Mouse (Mus musculus) left cerebral cortex, adult 9 months (tissue): ENCODE data around the gene 4921517D22Rik.

Source experiments
- DNase-seq, 2 experiments: peaks; one replicate each; pipeline ENCODE4 v3.0.0; 2022; ENCODE audit warnings: low spot score in 2 of 2

4921517D22Rik gene

GRCm38 (mm10) chr13:59661387-59661786 is 32.5 kb downstream of the 4921517D22Rik start:
- no peak for DNase-seq

- DNase-seq: no peak
These were observed 33.5 kb downstream of the 4921517D22Rik start for GRCm38 (mm10) chr13:59660371-59660770.

GRCm38 (mm10) chr13:59657781-59658180 is 36.1 kb downstream of the 4921517D22Rik start:
- no peak for DNase-seq

- no peak for DNase-seq
These were observed 36.9 kb downstream of the 4921517D22Rik start for GRCm38 (mm10) chr13:59656975-59657388.

- peak; percentile 39 for DNase-seq
These were observed 37.5 kb downstream of the 4921517D22Rik start for GRCm38 (mm10) chr13:59656316-59656832.

GRCm38 (mm10) chr13:59655718-59656315 is 38.1 kb downstream of the 4921517D22Rik start:
- no peak for DNase-seq

GRCm38 (mm10) chr13:59654465-59654864 is 39.4 kb downstream of the 4921517D22Rik start:
- DNase-seq: no peak

GRCm38 (mm10) chr13:59653136-59653535 is 40.8 kb downstream of the 4921517D22Rik start:
- DNase-seq: no peak

- no peak for DNase-seq
These were observed 41.3 kb downstream of the 4921517D22Rik start for GRCm38 (mm10) chr13:59652651-59653050.

GRCm38 (mm10) chr13:59649781-59650180 is 44.1 kb downstream of the 4921517D22Rik start:
- DNase-seq: no peak

GRCm38 (mm10) chr13:59648598-59648997 is 45.3 kb downstream of the 4921517D22Rik start:
- no peak for DNase-seq

GRCm38 (mm10) chr13:59647484-59647883 is 46.4 kb downstream of the 4921517D22Rik start:
- no peak for DNase-seq

- peak in 1 of 2 experiments; percentile 31 for DNase-seq
These were observed 47.1 kb downstream of the 4921517D22Rik start for GRCm38 (mm10) chr13:59646674-59647244.

GRCm38 (mm10) chr13:59645491-59645890 is 48.4 kb downstream of the 4921517D22Rik start:
- DNase-seq: no peak

GRCm38 (mm10) chr13:59642818-59643217 is 51.1 kb downstream of the 4921517D22Rik start:
- DNase-seq: no peak

- DNase-seq: no peak
These were observed 53.8 kb downstream of the 4921517D22Rik start for GRCm38 (mm10) chr13:59640178-59640440.

- DNase-seq: no peak
These were observed 54.3 kb downstream of the 4921517D22Rik start for GRCm38 (mm10) chr13:59639368-59640177.

- DNase-seq: no peak
These were observed 56.1 kb downstream of the 4921517D22Rik start for GRCm38 (mm10) chr13:59637800-59638199.
